Mouse (Mus musculus): ENCODE data around the gene Dtl. TPM values are rescaled to one million over a fixed set of nuclear protein-coding genes. Genes with fewer than 3 reads are reported as not detected.

The Dtl gene
- under 1 TPM; 0.06 to 0.34 (median 0.20) TPM for total RNA-seq (2022)

GRCm38 (mm10) chr1:191575458-191576247 lies at the start of gene Dtl, which contains the start of gene Ints7:
Dtl (minus strand) TSS chr1:191575544.
Ints7 (plus strand) TSS chr1:191575636.
- peak; percentile 99 for DNase-seq (ENCODE audit: low spot score)

GRCm38 (mm10) chr1:191625026-191625425 lies 49.7 kb upstream of the Dtl start:
- no peak for DNase-seq (ENCODE audit: low spot score)

- DNase-seq (ENCODE audit: low spot score), result no peak
Observed at GRCm38 (mm10) chr1:191624492-191624891, 49.1 kb upstream of the Dtl start.

GRCm38 (mm10) chr1:191622801-191623200 lies 47.5 kb upstream of the Dtl start:
- DNase-seq (ENCODE audit: low spot score), result peak; percentile 47

- no peak for DNase-seq (ENCODE audit: low spot score)
Observed at GRCm38 (mm10) chr1:191621096-191621495, 45.8 kb upstream of the Dtl start.

- DNase-seq (ENCODE audit: low spot score), result no peak
Observed at GRCm38 (mm10) chr1:191618067-191618766, 42.9 kb upstream of the Dtl start.

- DNase-seq (ENCODE audit: low spot score), result no peak
Observed at GRCm38 (mm10) chr1:191617589-191617988, 42.2 kb upstream of the Dtl start.

- no peak for DNase-seq (ENCODE audit: low spot score)
Observed at GRCm38 (mm10) chr1:191616245-191616644, 40.9 kb upstream of the Dtl start.

- no peak for DNase-seq (ENCODE audit: low spot score)
Observed at GRCm38 (mm10) chr1:191612877-191613276, 37.5 kb upstream of the Dtl start.

- DNase-seq (ENCODE audit: low spot score), result no peak
Observed at GRCm38 (mm10) chr1:191611686-191612085, 36.3 kb upstream of the Dtl start.

- no peak for DNase-seq (ENCODE audit: low spot score)
Observed at GRCm38 (mm10) chr1:191610357-191610756, 35.0 kb upstream of the Dtl start.

GRCm38 (mm10) chr1:191609578-191609977 lies 34.2 kb upstream of the Dtl start:
- no peak for DNase-seq (ENCODE audit: low spot score)

GRCm38 (mm10) chr1:191609051-191609450 lies 33.7 kb upstream of the Dtl start:
- no peak for DNase-seq (ENCODE audit: low spot score)

- DNase-seq (ENCODE audit: low spot score), result no peak
Observed at GRCm38 (mm10) chr1:191604690-191605089, 29.3 kb upstream of the Dtl start.

- no peak for DNase-seq (ENCODE audit: low spot score)
Observed at GRCm38 (mm10) chr1:191599210-191599609, 23.9 kb upstream of the Dtl start.

- no peak for DNase-seq (ENCODE audit: low spot score)
Observed at GRCm38 (mm10) chr1:191596076-191596475, 20.7 kb upstream of the Dtl start.

- DNase-seq (ENCODE audit: low spot score), result no peak
Observed at GRCm38 (mm10) chr1:191592016-191592720, 16.8 kb upstream of the Dtl start.

- DNase-seq (ENCODE audit: low spot score), result no peak
Observed at GRCm38 (mm10) chr1:191588749-191589148, 13.4 kb upstream of the Dtl start.

GRCm38 (mm10) chr1:191587062-191587461 lies 11.7 kb upstream of the Dtl start:
- DNase-seq (ENCODE audit: low spot score), result no peak

GRCm38 (mm10) chr1:191585704-191586103 lies 10.4 kb upstream of the Dtl start:
- DNase-seq (ENCODE audit: low spot score), result no peak

- no peak for DNase-seq (ENCODE audit: low spot score)
Observed at GRCm38 (mm10) chr1:191584483-191584882, 9.1 kb upstream of the Dtl start.

- DNase-seq (ENCODE audit: low spot score), result no peak
Observed at GRCm38 (mm10) chr1:191583836-191584235, 8.5 kb upstream of the Dtl start.

Measured in heart, adult 8-10 months (tissue).